Mouse (Mus musculus) limb, embryonic 15.5 days (tissue): ENCODE measurements around the gene Olfr1173. TPM values are rescaled to one million over a fixed set of nuclear protein-coding genes. Genes with fewer than 3 reads are reported as not detected.

ENCODE experiments used
- ATAC-seq: fragments of 200-750 bp; cut with Nextera tagmentation; 2 replicates; pipeline ENCODE4 v1.8.0; 2017; ENCODE audit warnings: low read depth, moderate TSS enrichment; ENCODE audit not compliant: insufficient number of reproducible peaks, low FRiP score, low TSS enrichment
- H3K27ac ChIP-seq: fragments of 300-500 bp; sonication (generic); 2 replicates; pipeline ENCODE4 v1.5.1; 2015; ENCODE audit warnings: moderate library complexity, mild to moderate bottlenecking, inconsistent platforms
- H3K27me3 ChIP-seq: fragments of 300-500 bp; sonication (generic); 2 replicates; pipeline ENCODE4 v1.6.1; 2015; ENCODE audit warnings: inconsistent platforms
- H3K36me3 ChIP-seq: fragments of 300-500 bp; sonication (generic); 2 replicates; pipeline ENCODE4 v1.6.1; 2015; ENCODE audit warnings: inconsistent platforms
- H3K4me1 ChIP-seq: fragments of 300-500 bp; sonication (generic); 2 replicates; pipeline ENCODE4 v1.6.1; 2015; ENCODE audit warnings: inconsistent platforms
- H3K4me2 ChIP-seq: fragments of 300-500 bp; sonication (generic); 2 replicates; pipeline ENCODE4 v1.6.1; 2015; ENCODE audit warnings: mild to moderate bottlenecking, inconsistent platforms
- H3K4me3 ChIP-seq: fragments of 300-500 bp; sonication (generic); 2 replicates; pipeline ENCODE4 v1.5.1; 2015; ENCODE audit warnings: mild to moderate bottlenecking, inconsistent platforms
- H3K9ac ChIP-seq: fragments of 300-500 bp; sonication (generic); 2 replicates; pipeline ENCODE4 v1.6.1; 2015; ENCODE audit warnings: inconsistent platforms
- H3K9me3 ChIP-seq: fragments of 300-500 bp; sonication (generic); 2 replicates; pipeline ENCODE4 v1.6.1; 2016; ENCODE audit warnings: inconsistent platforms
- WGBS: fragments of 180-500 bp; shearing (Covaris S2); methylation state at CpG from one replicate; pipeline ENCODE4 v1.1.7; 2015; 5-methylcytosine and 5-hydroxymethylcytosine counted together
- polyA plus RNA-seq: library from polyadenylated mRNA; unstranded; fragments of >200 nt; fragmentation: Nextera tagmentation; extraction: Ambion mirVana; gene quantifications from 2 replicates; pipeline ENCODE4 v1.2.1, GENCODE M21; 2015

Gene Olfr1173
- polyA plus RNA-seq, result not detected in 2 replicates

DNA sequence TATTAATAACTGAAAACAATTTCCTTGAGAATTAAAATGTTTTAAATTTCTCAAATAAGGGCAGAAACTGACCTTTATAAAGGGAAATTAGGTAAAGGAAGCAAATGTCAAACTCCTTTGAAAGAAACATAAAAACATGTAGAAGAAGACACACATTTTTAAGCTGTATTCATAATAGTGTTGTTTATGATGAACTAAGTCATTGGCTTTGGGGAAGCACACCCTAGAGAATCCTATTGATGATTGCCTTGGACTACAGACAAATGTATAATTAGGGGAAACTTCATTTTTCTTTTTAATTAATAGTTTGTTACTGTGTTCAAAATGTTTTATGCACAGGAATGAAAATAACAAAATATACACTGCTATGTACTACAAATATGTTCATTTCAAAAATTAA lies at the start of gene Olfr1173:
Gene Olfr1173, minus strand, starts transcription at position 101 of the 400 bp plus-strand sequence.
- no peak within 1 kb of the TSS for H3K4me3 ChIP-seq
- no peak within 1 kb of the TSS for H3K27ac ChIP-seq
- H3K9ac ChIP-seq, result no peak within 1 kb of the TSS
- no peaks in the 10 kb centered on the region for H3K9me3 ChIP-seq
- no peaks in the 10 kb centered on the region for H3K4me1 ChIP-seq
- no peaks in the 10 kb centered on the region for H3K36me3 ChIP-seq
- no peak for ATAC-seq
- no peak within 1 kb of the TSS for H3K4me2 ChIP-seq
- H3K27me3 ChIP-seq, result no peaks in the 10 kb centered on the region

- no peak within 1 kb of the TSS for H3K4me2 ChIP-seq
- 84% methylated on average over 2 of the region's 2 CpGs for WGBS
- ATAC-seq, result no peak
These were observed 47.4 kb upstream of the Olfr1173 start, which contains the start of gene Olfr1175-ps for GRCm38 (mm10) chr2:88327115-88327514. Gene Olfr1175-ps (minus strand): TSS chr2:88327215.

GRCm38 (mm10) chr2:88315035-88315434 lies 35.4 kb upstream of the Olfr1173 start, which contains the start of gene Olfr1174-ps:
Gene Olfr1174-ps (minus strand): TSS chr2:88315135.
- no peak within 1 kb of the TSS for H3K27ac ChIP-seq
- H3K4me1 ChIP-seq, result no peaks in the 10 kb centered on the region
- ATAC-seq, result no peak
- 90% methylated on average over 4 of the region's 4 CpGs for WGBS
- H3K9me3 ChIP-seq, result no peaks in the 10 kb centered on the region
- H3K36me3 ChIP-seq, result no peaks in the 10 kb centered on the region
- no peaks in the 10 kb centered on the region for H3K27me3 ChIP-seq
- no peak within 1 kb of the TSS for H3K4me3 ChIP-seq
- no peak within 1 kb of the TSS for H3K4me2 ChIP-seq
- H3K9ac ChIP-seq, result no peak within 1 kb of the TSS

More at GRCm38 (mm10) chr2:88327115-88327514, 47.4 kb upstream of the Olfr1173 start, which contains the start of gene Olfr1175-ps:
- no peaks in the 10 kb centered on the region for H3K27me3 ChIP-seq
- H3K9me3 ChIP-seq, result no peaks in the 10 kb centered on the region
- H3K27ac ChIP-seq, result no peak within 1 kb of the TSS
- H3K36me3 ChIP-seq, result no peaks in the 10 kb centered on the region
- H3K4me3 ChIP-seq, result no peak within 1 kb of the TSS
- no peak within 1 kb of the TSS for H3K9ac ChIP-seq
- no peaks in the 10 kb centered on the region for H3K4me1 ChIP-seq

DNA sequence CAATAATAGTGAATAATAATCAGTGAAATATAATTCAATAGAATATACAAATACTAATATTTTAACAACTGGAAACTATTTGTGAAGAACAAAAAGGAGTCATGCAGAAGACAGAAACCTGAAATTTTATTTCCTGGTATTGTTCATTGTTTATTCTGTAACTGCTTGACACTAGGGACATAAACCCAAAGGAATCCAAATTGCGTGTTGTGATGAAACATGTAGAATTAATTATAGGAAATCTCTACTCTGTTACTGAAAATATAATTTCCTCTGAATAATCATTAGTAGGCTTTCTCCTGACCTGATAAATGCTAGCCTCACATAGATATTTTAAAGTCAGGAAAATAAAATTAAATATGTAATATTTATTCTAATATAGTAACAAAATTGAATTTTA lies 51.4 kb downstream of the Olfr1173 start, which contains the start of gene Olfr1170:
Gene Olfr1170, minus strand, starts transcription at position 101 of the 400 bp plus-strand sequence.
- ATAC-seq, result no peak
- 86% methylated on average over 1 of the region's 1 CpGs for WGBS
- no peaks in the 10 kb centered on the region for H3K36me3 ChIP-seq
- H3K9me3 ChIP-seq, result no peaks in the 10 kb centered on the region
- no peaks in the 10 kb centered on the region for H3K27me3 ChIP-seq
- no peak within 1 kb of the TSS for H3K4me2 ChIP-seq
- H3K4me3 ChIP-seq, result no peak within 1 kb of the TSS
- H3K9ac ChIP-seq, result no peak within 1 kb of the TSS
- H3K27ac ChIP-seq, result no peak within 1 kb of the TSS
- H3K4me1 ChIP-seq, result no peaks in the 10 kb centered on the region

Other genes with a start within 250 kb of the Olfr1173 start
- 0.05 TPM in 1 of 2 replicates, not detected in the other for gene Olfr73, start 242.2 kb downstream of the Olfr1173 start, polyA plus RNA-seq
- gene Olfr1162, start 228.7 kb downstream of the Olfr1173 start, polyA plus RNA-seq, result not detected in 2 replicates
- gene Olfr1163, start 208.0 kb downstream of the Olfr1173 start, polyA plus RNA-seq, result not detected in 2 replicates
- not detected in 2 replicates for gene Olfr1164, start 185.9 kb downstream of the Olfr1173 start, polyA plus RNA-seq
- not detected in 2 replicates for gene Olfr1166, start 151.6 kb downstream of the Olfr1173 start, polyA plus RNA-seq
- gene Olfr1167, start 124.7 kb downstream of the Olfr1173 start, polyA plus RNA-seq, result not detected in 2 replicates
- gene Olfr1168, start 98.0 kb downstream of the Olfr1173 start, polyA plus RNA-seq, result not detected in 2 replicates
- not detected in 2 replicates for gene Olfr1170, start 51.5 kb downstream of the Olfr1173 start, polyA plus RNA-seq
- not detected in 2 replicates for gene Olfr1174-ps, start 35.3 kb upstream of the Olfr1173 start, polyA plus RNA-seq
- gene Olfr1175-ps, start 47.3 kb upstream of the Olfr1173 start, polyA plus RNA-seq, result not detected in 2 replicates
- not detected in 2 replicates for gene Olfr1176, start 56.8 kb upstream of the Olfr1173 start, polyA plus RNA-seq
- not detected in 2 replicates for gene Olfr1177-ps, start 66.6 kb upstream of the Olfr1173 start, polyA plus RNA-seq
- not detected in 2 replicates for gene Olfr1178, start 107.2 kb upstream of the Olfr1173 start, polyA plus RNA-seq
- gene Olfr1179, start 126.6 kb upstream of the Olfr1173 start, polyA plus RNA-seq, result not detected in 2 replicates
- not detected in 2 replicates for gene Olfr1180, start 139.3 kb upstream of the Olfr1173 start, polyA plus RNA-seq
- not detected in 2 replicates for gene Olfr1181, start 146.3 kb upstream of the Olfr1173 start, polyA plus RNA-seq
- gene Gm13757, start 169.3 kb upstream of the Olfr1173 start, polyA plus RNA-seq, result not detected in 2 replicates
- gene Olfr1183, start 175.0 kb upstream of the Olfr1173 start, polyA plus RNA-seq, result not detected in 2 replicates
- gene Olfr1184, start 203.7 kb upstream of the Olfr1173 start, polyA plus RNA-seq, result not detected in 2 replicates
- gene Olfr1185-ps1, start 213.4 kb upstream of the Olfr1173 start, polyA plus RNA-seq, result not detected in 2 replicates
- gene Olfr1186, start 238.7 kb upstream of the Olfr1173 start, polyA plus RNA-seq, result not detected in 2 replicates